Mouse (Mus musculus) liver, postnatal 0 days (tissue): ENCODE measurements around the gene Trpm3.

Source experiments
- CTCF ChIP-seq: sonication (generic); IDR thresholded peaks from 2 replicates; pipeline ENCODE4 v1.5.1; 2016; ENCODE audit warnings: antibody characterized with exemption, low read depth
- EP300 ChIP-seq: IDR thresholded peaks from 2 replicates; pipeline ENCODE4 v1.6.1; 2016; ENCODE audit warnings: antibody characterized with exemption, low read depth, mild to moderate bottlenecking

- TF ChIP-seq CTCF (no peak), EP300 (no peak)
These were observed 778.5 kb downstream of the Trpm3 start for GRCm38 (mm10) chr19:22917345-22917735.
